Mouse (Mus musculus): Measurements from ENCODE around the gene Slc24a2.

The Slc24a2 gene

GRCm38 (mm10) chr4:86977272-86977671 is 253.0 kb downstream of the Slc24a2 start:
- DNase-seq (ENCODE audit: extremely low read depth, insufficient read length, low spot score) = no peak

- DNase-seq (ENCODE audit: extremely low read depth, insufficient read length, low spot score) = no peak
Observed at GRCm38 (mm10) chr4:86957576-86958411, 272.5 kb downstream of the Slc24a2 start.

GRCm38 (mm10) chr4:86955448-86955847 is 274.8 kb downstream of the Slc24a2 start:
- no peak for DNase-seq (ENCODE audit: extremely low read depth, insufficient read length, low spot score)

GRCm38 (mm10) chr4:86953519-86953918 is 276.8 kb downstream of the Slc24a2 start:
- DNase-seq (ENCODE audit: extremely low read depth, insufficient read length, low spot score) = no peak

GRCm38 (mm10) chr4:86948794-86949193 is 281.5 kb downstream of the Slc24a2 start:
- no peak for DNase-seq (ENCODE audit: extremely low read depth, insufficient read length, low spot score)

- DNase-seq (ENCODE audit: extremely low read depth, insufficient read length, low spot score) = no peak
Observed at GRCm38 (mm10) chr4:86943296-86943695, 287.0 kb downstream of the Slc24a2 start.

- DNase-seq (ENCODE audit: extremely low read depth, insufficient read length, low spot score) = no peak
Observed at GRCm38 (mm10) chr4:86942656-86943055, 287.6 kb downstream of the Slc24a2 start.

- no peak for DNase-seq (ENCODE audit: extremely low read depth, insufficient read length, low spot score)
Observed at GRCm38 (mm10) chr4:86936706-86937105, 293.6 kb downstream of the Slc24a2 start.

- no peak for DNase-seq (ENCODE audit: extremely low read depth, insufficient read length, low spot score)
Observed at GRCm38 (mm10) chr4:86936217-86936616, 294.1 kb downstream of the Slc24a2 start.

Measured in 3134 (cell line).